Mouse (Mus musculus): Measurements from ENCODE around the gene 4931422A03Rik. TPM values are rescaled to one million over a fixed set of nuclear protein-coding genes. Genes with fewer than 3 reads are reported as not detected.
"Not testable (repeated sequence)": the region's sequence is repeated elsewhere in the genome, so short reads cannot be mapped to it uniquely, and the experiment has no call there.

The 4931422A03Rik gene
- 1.5 and 1.9 TPM in 2 replicates for polyA plus RNA-seq (2016; fragmentation: Nextera tagmentation; extraction: Ambion mirVana)

DNA sequence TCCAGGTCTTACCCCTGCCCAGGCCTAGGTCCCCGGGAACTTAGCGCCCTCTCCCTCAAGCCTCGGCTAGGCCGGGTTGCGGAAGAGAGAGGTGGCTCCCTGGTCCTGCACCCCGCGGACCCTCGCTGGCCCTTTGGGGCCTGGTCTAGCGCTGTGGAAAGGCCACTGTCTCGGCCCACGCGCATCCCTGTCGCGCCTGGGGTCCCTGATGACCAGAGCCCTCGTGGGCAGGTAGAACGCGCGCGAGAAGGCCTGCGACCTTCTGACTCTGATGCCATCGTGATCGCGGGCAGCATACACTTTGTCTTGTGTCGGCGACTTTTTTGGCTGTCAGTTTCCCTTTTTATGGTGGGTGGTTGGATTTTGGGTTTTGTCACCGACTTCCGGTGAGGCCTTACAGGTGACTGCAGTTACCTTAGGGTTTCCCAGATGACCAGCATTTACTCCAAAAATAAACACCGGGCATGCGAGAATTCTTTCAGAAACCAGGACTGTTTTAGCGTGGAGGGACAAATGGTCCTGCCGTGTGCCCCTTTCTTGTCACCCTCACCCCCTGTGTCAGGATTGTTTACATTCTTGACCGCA lies at the start of gene 4931422A03Rik:
TSS of gene 4931422A03Rik (minus strand) at position 223 of the 585 bp plus-strand sequence.
- peak within 1 kb of the TSS; percentile 83 for H3K4me3 ChIP-seq
- H3K36me3 ChIP-seq = peaks cover 5% of the 10 kb centered on the region; the same call in 1 of the 2 replicates
- H3K9me3 ChIP-seq = no peaks in the 10 kb centered on the region
- under 1% methylated on average over 32 of the region's 32 CpGs for WGBS
- H3K27me3 ChIP-seq (ENCODE audit: insufficient read depth, poor library complexity, severe bottlenecking) = no peaks in the 10 kb centered on the region
- H3K4me1 ChIP-seq = peaks cover 16% of the 10 kb centered on the region; the same call in 1 of the 2 replicates
- no peak for DNase-seq (ENCODE audit: low spot score)
- H3K27ac ChIP-seq = peak within 1 kb of the TSS; percentile 95

GRCm38 (mm10) chr2:104069704-104070185 lies 41.6 kb upstream of the 4931422A03Rik start, which contains the start of gene Cd59b:
TSS of gene Cd59b (plus strand) at chr2:104069849.
- peak within 1 kb of the TSS; percentile 85 for H3K27ac ChIP-seq
- 7% methylated on average over 13 of the region's 13 CpGs for WGBS
- no peaks in the 10 kb centered on the region for H3K27me3 ChIP-seq (ENCODE audit: insufficient read depth, poor library complexity, severe bottlenecking)
- peak; percentile 90 for DNase-seq (ENCODE audit: low spot score)
- H3K4me1 ChIP-seq = peaks cover 8% of the 10 kb centered on the region
- peak within 1 kb of the TSS; percentile 55 for H3K4me3 ChIP-seq
- peaks cover 5% of the 10 kb centered on the region; the same call in 1 of the 2 replicates for H3K9me3 ChIP-seq
- peaks cover 6% of the 10 kb centered on the region; the same call in 1 of the 2 replicates for H3K36me3 ChIP-seq

- H3K36me3 ChIP-seq; H3K4me1 ChIP-seq; DNase-seq (ENCODE audit: low spot score); H3K27me3 ChIP-seq (ENCODE audit: insufficient read depth, poor library complexity, severe bottlenecking); H3K4me3 ChIP-seq; H3K9me3 ChIP-seq; H3K27ac ChIP-seq: not testable (repeated sequence)
- WGBS = 73% methylated on average over 7 of the region's 7 CpGs
These were observed 40.3 kb upstream of the 4931422A03Rik start, which contains the start of gene Gm10799 for GRCm38 (mm10) chr2:104068450-104068849. TSS of gene Gm10799 (minus strand) at chr2:104068550.

DNA sequence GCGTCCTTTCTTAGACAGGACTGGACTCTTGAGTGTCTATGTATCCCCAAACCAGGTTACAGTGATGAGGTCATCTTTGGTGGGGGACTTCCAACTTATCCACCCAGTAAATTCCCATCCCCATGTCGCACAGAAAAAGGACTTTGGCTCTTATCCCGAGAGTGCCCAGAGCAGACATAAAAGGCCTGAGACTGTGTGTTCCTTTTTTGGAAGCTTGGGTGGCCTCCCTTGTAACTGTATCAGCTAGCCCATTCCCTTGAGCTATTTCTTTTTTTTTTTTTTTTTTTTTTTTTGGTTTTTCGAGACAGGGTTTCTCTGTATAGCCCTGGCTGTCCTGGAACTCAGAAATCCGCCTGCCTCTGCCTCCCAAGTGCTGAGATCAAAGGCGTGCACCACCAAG lies 37.4 kb upstream of the 4931422A03Rik start, which contains the start of gene Gm10912:
TSS of gene Gm10912 (plus strand) at position 301 of the 400 bp plus-strand sequence.
- not testable (repeated sequence) for H3K4me1 ChIP-seq; H3K27ac ChIP-seq; DNase-seq (ENCODE audit: low spot score); H3K27me3 ChIP-seq (ENCODE audit: insufficient read depth, poor library complexity, severe bottlenecking); H3K9me3 ChIP-seq; H3K4me3 ChIP-seq
- H3K36me3 ChIP-seq = peaks cover 16% of the 10 kb centered on the region
- WGBS = 89% methylated on average over 6 of the region's 6 CpGs

- no peaks in the 10 kb centered on the region for H3K4me1 ChIP-seq
- H3K9me3 ChIP-seq = no peaks in the 10 kb centered on the region
- no peak overlapping the region for H3K27ac ChIP-seq
- WGBS = 79% methylated on average over 2 of the region's 2 CpGs
- no peaks in the 10 kb centered on the region for H3K27me3 ChIP-seq (ENCODE audit: insufficient read depth, poor library complexity, severe bottlenecking)
- H3K36me3 ChIP-seq = peaks cover 29% of the 10 kb centered on the region
- H3K4me3 ChIP-seq = no peak overlapping the region
- no peak for DNase-seq (ENCODE audit: low spot score)
These were observed 36.0 kb upstream of the 4931422A03Rik start for GRCm38 (mm10) chr2:104064152-104064551.

- H3K27me3 ChIP-seq (ENCODE audit: insufficient read depth, poor library complexity, severe bottlenecking) = no peaks in the 10 kb centered on the region
- no peak for DNase-seq (ENCODE audit: low spot score)
- H3K9me3 ChIP-seq = no peaks in the 10 kb centered on the region
- no peaks in the 10 kb centered on the region for H3K4me1 ChIP-seq
- H3K36me3 ChIP-seq = peaks cover 35% of the 10 kb centered on the region
- no peak overlapping the region for H3K27ac ChIP-seq
- H3K4me3 ChIP-seq = no peak overlapping the region
These were observed 34.5 kb upstream of the 4931422A03Rik start for GRCm38 (mm10) chr2:104062665-104063064.

DNA sequence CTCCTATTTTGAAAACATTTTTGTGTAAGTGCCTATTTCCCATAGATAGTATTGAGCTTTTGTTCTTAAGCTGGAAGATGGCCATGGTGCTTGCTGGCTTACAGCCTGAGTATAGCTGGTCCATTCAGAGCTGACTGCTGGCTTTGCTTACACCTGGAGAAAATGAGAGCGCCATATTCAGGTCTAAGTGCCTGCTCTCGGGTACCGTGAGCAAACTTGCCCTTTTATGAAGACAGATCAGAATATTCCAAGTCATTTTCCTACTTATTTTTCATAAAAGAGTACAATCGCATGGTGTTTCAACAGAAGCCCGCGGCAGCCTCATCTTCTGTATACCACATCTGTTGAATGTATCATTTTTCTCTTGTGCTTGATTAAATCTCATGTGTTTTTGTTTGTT lies 32.8 kb upstream of the 4931422A03Rik start:
- Histone ChIP-seq H3K9me3 (no peaks in the 10 kb centered on the region), H3K27me3 (ENCODE audit: insufficient read depth, poor library complexity, severe bottlenecking) (no peaks in the 10 kb centered on the region), H3K36me3 (peaks cover 35% of the 10 kb centered on the region), H3K4me3 (no peak overlapping the region), H3K4me1 (no peaks in the 10 kb centered on the region), H3K27ac (no peak overlapping the region)
- DNase-seq (ENCODE audit: low spot score) = no peak
- WGBS = 95% methylated on average over 6 of the region's 6 CpGs

DNA sequence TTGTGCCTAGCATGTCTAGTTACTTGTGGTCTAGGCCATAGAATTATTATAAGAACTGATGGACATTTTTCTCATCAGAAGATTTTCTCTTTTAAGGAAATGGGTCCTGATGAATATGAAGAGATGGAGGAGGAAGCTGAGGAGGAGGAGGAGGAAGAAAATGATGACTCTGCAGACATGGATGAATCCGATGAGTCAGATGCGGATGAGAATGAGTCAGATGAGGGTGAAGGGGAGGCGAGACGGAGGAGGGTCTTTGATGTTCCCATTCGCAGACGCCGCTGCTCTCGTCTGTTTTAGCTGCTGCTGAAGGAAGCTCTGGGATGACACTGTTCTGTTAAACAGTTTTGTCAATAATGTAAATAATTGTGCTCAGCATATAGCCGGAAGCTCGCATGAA lies 31.6 kb upstream of the 4931422A03Rik start:
- peaks cover 46% of the 10 kb centered on the region for H3K36me3 ChIP-seq
- DNase-seq (ENCODE audit: low spot score) = no peak
- H3K4me1 ChIP-seq = no peaks in the 10 kb centered on the region
- no peaks in the 10 kb centered on the region for H3K9me3 ChIP-seq
- H3K4me3 ChIP-seq = no peak overlapping the region
- no peaks in the 10 kb centered on the region for H3K27me3 ChIP-seq (ENCODE audit: insufficient read depth, poor library complexity, severe bottlenecking)
- H3K27ac ChIP-seq = no peak overlapping the region
- 81% methylated on average over 10 of the region's 10 CpGs for WGBS

DNA sequence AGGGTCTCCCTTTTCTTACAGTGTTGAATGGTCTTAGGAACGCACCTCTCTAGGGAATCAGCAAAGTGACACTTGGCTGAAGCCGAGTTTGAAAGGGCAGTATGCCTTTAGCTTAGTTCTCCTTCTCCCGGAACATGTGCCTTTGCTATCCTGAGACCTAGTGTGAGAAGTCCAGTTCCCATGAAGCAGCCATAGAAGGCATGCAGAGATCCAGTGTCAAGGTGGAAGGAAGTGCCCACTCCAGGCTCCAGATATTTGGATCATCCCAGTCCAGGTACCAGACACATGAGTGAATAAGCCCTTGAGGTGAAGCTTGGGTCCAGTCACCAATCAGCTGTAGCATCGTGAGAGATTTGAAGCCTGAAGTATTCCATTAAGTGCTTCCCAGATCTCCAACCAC lies 30.8 kb upstream of the 4931422A03Rik start:
- Histone ChIP-seq H3K27me3 (ENCODE audit: insufficient read depth, poor library complexity, severe bottlenecking) (no peaks in the 10 kb centered on the region), H3K27ac (no peak overlapping the region), H3K4me1 (no peaks in the 10 kb centered on the region), H3K4me3 (no peak overlapping the region), H3K9me3 (no peaks in the 10 kb centered on the region), H3K36me3 (peaks cover 54% of the 10 kb centered on the region)
- no peak for DNase-seq (ENCODE audit: low spot score)
- 83% methylated on average over 4 of the region's 4 CpGs for WGBS

DNA sequence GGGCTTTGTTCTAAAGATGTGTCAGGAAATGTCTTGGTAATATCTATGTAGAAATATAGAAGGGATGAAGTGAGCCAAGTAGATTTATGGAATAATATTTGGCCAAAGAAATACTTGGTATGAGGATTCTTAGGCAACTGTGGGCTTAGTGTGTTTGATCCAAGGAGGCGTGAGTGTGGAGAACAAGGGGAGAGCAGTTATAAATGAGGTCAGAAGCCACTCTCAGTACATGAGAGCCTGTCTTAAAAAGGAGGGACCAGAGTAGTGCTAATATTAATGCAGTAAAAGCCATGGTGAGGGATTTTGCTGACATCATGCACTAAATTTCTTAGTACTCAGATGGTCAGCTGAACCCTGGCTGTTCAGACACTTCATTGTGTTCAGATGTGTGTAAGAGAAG lies 30.2 kb upstream of the 4931422A03Rik start:
- no peak overlapping the region for H3K4me3 ChIP-seq
- no peaks in the 10 kb centered on the region for H3K9me3 ChIP-seq
- H3K27me3 ChIP-seq (ENCODE audit: insufficient read depth, poor library complexity, severe bottlenecking) = no peaks in the 10 kb centered on the region
- H3K36me3 ChIP-seq = peaks cover 60% of the 10 kb centered on the region
- H3K4me1 ChIP-seq = no peaks in the 10 kb centered on the region
- H3K27ac ChIP-seq = no peak overlapping the region
- DNase-seq (ENCODE audit: low spot score) = no peak
- WGBS = 85% methylated on average over 1 of the region's 1 CpGs

- Histone ChIP-seq H3K4me1 (0 out of 2 replicates have a peak, but pooled peaks cover 2% of the 10 kb centered on the region), H3K27me3 (ENCODE audit: insufficient read depth, poor library complexity, severe bottlenecking) (no peaks in the 10 kb centered on the region), H3K9me3 (no peaks in the 10 kb centered on the region), H3K4me3 (no peak overlapping the region), H3K27ac (no peak overlapping the region), H3K36me3 (peaks cover 44% of the 10 kb centered on the region)
- 43% methylated on average over 1 of the region's 1 CpGs for WGBS
- no peak for DNase-seq (ENCODE audit: low spot score)
These were observed 16.4 kb upstream of the 4931422A03Rik start for GRCm38 (mm10) chr2:104044479-104045080.

- Histone ChIP-seq H3K36me3 (peaks cover 49% of the 10 kb centered on the region), H3K27ac (no peak overlapping the region)
- WGBS = 62% methylated on average over 5 of the region's 5 CpGs
These were observed 15.7 kb upstream of the 4931422A03Rik start for GRCm38 (mm10) chr2:104043624-104044478.

More at GRCm38 (mm10) chr2:104043624-104044478, 15.7 kb upstream of the 4931422A03Rik start:
- H3K4me1 ChIP-seq = 0 out of 2 replicates have a peak, but pooled peaks cover 2% of the 10 kb centered on the region
- no peak for DNase-seq (ENCODE audit: low spot score)
- H3K9me3 ChIP-seq = no peaks in the 10 kb centered on the region
- H3K4me3 ChIP-seq = no peak overlapping the region
- H3K27me3 ChIP-seq (ENCODE audit: insufficient read depth, poor library complexity, severe bottlenecking) = no peaks in the 10 kb centered on the region

Data from heart, embryonic 10.5 days (tissue).